Comparison of ENCODE assay signal across 21 mouse cellular contexts in the genomic region with DNA sequence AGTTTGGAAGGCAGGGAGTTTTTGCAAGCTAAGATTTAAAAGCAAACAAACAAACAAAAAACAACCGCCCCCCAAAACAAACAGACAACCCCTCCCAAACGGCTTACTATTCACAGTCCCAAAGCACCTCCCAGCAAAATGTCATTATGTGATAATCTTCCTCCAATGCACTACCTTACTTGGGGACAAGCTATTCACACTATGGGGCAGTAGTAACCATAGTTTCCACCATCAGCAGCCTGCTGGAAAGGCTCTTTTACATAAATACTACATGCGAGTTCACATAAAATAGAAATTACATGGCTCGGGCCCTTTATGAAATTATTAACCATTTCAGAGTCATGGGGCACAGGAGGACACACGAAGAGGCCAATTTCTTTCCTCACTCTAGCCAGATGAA.
DNase-seq lines count a peak whose midpoint lies in the region; ATAC-seq and TF ChIP-seq lines count a peak whose summit lies in the region.
"Had no signal": no experiment of that assay in that cellular context is flagged by ENCODE, and none has a peak within 500 bp of the region (broad histone marks: within the 10 kb centered on the region; RNA-seq: fewer than 3 reads in every experiment).

No protein-coding gene starts in this region.

- H3K27me3 ChIP-seq in forebrain, embryonic 11.5 days (ENCODE audit: control insufficient read depth, insufficient read depth, low read length): no peaks in the 10 kb centered on the region
- no peaks in the 10 kb centered on the region for H3K27me3 ChIP-seq in forebrain, embryonic 10.5 days (ENCODE audit: poor library complexity, severe bottlenecking)
- H3K27me3 ChIP-seq in midbrain, embryonic 13.5 days: no peaks in the 10 kb centered on the region
- H3K27me3 ChIP-seq in midbrain, postnatal 0 days (ENCODE audit: insufficient read depth, low read length): no peaks in the 10 kb centered on the region
- no peaks in the 10 kb centered on the region for H3K27me3 ChIP-seq in hindbrain, embryonic 15.5 days
- H3K27me3 ChIP-seq in neural tube, embryonic 14.5 days (ENCODE audit: control insufficient read depth, insufficient read depth, low read length): no peaks in the 10 kb centered on the region
- H3K27me3 ChIP-seq: embryonic facial prominence, embryonic 12.5 days; heart, embryonic 15.5 days; intestine, embryonic 15.5 days had no signal

- H3K9me3 ChIP-seq in forebrain, embryonic 11.5 days (ENCODE audit: control insufficient read depth, low read length): no peaks in the 10 kb centered on the region
- no peaks in the 10 kb centered on the region for H3K9me3 ChIP-seq in forebrain, embryonic 10.5 days
- H3K9me3 ChIP-seq in midbrain, embryonic 13.5 days: no peaks in the 10 kb centered on the region
- no peaks in the 10 kb centered on the region for H3K9me3 ChIP-seq in midbrain, postnatal 0 days (ENCODE audit: low read length)
- H3K9me3 ChIP-seq in hindbrain, embryonic 15.5 days: no peaks in the 10 kb centered on the region
- H3K9me3 ChIP-seq in neural tube, embryonic 14.5 days (ENCODE audit: control insufficient read depth, low read length): no peaks in the 10 kb centered on the region
- H3K9me3 ChIP-seq: embryonic facial prominence, embryonic 12.5 days; heart, embryonic 15.5 days; intestine, embryonic 15.5 days had no signal

- peak overlapping the region; percentile 42; the same call in 1 of the 2 replicates for H3K27ac ChIP-seq in forebrain, embryonic 11.5 days (ENCODE audit: low read depth, low read length)
- H3K27ac ChIP-seq in forebrain, embryonic 10.5 days: no peak overlapping the region
- 0 out of 2 replicates have a peak overlapping the region, but pooled peaks have one; percentile 41 for H3K27ac ChIP-seq in midbrain, embryonic 13.5 days
- H3K27ac ChIP-seq in midbrain, postnatal 0 days (ENCODE audit: low read depth, low read length): no peak overlapping the region
- peak overlapping the region; percentile 44 for H3K27ac ChIP-seq in hindbrain, embryonic 15.5 days (replicated peaks)
- H3K27ac ChIP-seq in neural tube, embryonic 14.5 days (ENCODE audit: low read depth, low read length): peak overlapping the region; percentile 48; the same call in 1 of the 2 replicates
- H3K27ac ChIP-seq: embryonic facial prominence, embryonic 12.5 days; gastrocnemius, adult 2 months; heart, embryonic 15.5 days; intestine, embryonic 15.5 days; macrophage had no signal

- WGBS in forebrain, embryonic 11.5 days: 69% methylated on average over 5 of the region's 5 CpGs
- WGBS in forebrain, embryonic 10.5 days: 83% methylated on average over 5 of the region's 5 CpGs
- WGBS in midbrain, embryonic 13.5 days: 68% methylated on average over 5 of the region's 5 CpGs
- 59% methylated on average over 5 of the region's 5 CpGs for WGBS in midbrain, postnatal 0 days
- WGBS in hindbrain, embryonic 15.5 days: 51% methylated on average over 5 of the region's 5 CpGs
- 59% methylated on average over 5 of the region's 5 CpGs for WGBS in neural tube, embryonic 14.5 days

- H3K36me3 ChIP-seq in forebrain, embryonic 11.5 days (ENCODE audit: control insufficient read depth, insufficient read depth, low read length): no peaks in the 10 kb centered on the region
- H3K36me3 ChIP-seq in forebrain, embryonic 10.5 days (replicated peaks): peaks cover 6% of the 10 kb centered on the region
- H3K36me3 ChIP-seq in midbrain, embryonic 13.5 days: peaks cover 56% of the 10 kb centered on the region
- peaks cover 14% of the 10 kb centered on the region; the same call in 1 of the 2 replicates for H3K36me3 ChIP-seq in midbrain, postnatal 0 days (ENCODE audit: insufficient read depth, low read length)
- H3K36me3 ChIP-seq in hindbrain, embryonic 15.5 days: peaks cover 39% of the 10 kb centered on the region
- peaks cover 22% of the 10 kb centered on the region for H3K36me3 ChIP-seq in neural tube, embryonic 14.5 days (ENCODE audit: control insufficient read depth, insufficient read depth, low read length)
- H3K36me3 ChIP-seq: embryonic facial prominence, embryonic 12.5 days; heart, embryonic 15.5 days; intestine, embryonic 15.5 days had no signal

- no peak for TF ChIP-seq CTCF in midbrain, postnatal 0 days (IDR thresholded peaks at IDR 0.05)

- no peak overlapping the region for H3K4me3 ChIP-seq in forebrain, embryonic 11.5 days (ENCODE audit: low read depth, low read length)
- no peak overlapping the region for H3K4me3 ChIP-seq in forebrain, embryonic 10.5 days
- H3K4me3 ChIP-seq in midbrain, embryonic 13.5 days (replicated peaks): no peak overlapping the region
- H3K4me3 ChIP-seq in midbrain, postnatal 0 days (ENCODE audit: low read depth, low read length): no peak overlapping the region
- H3K4me3 ChIP-seq in hindbrain, embryonic 15.5 days: no peak overlapping the region
- no peak overlapping the region for H3K4me3 ChIP-seq in neural tube, embryonic 14.5 days (ENCODE audit: low read depth, low read length)
- H3K4me3 ChIP-seq: embryonic facial prominence, embryonic 12.5 days; gastrocnemius, adult 2 months; heart, embryonic 15.5 days; intestine, embryonic 15.5 days had no signal

- H3K4me1 ChIP-seq in forebrain, embryonic 11.5 days (replicated peaks; ENCODE audit: control insufficient read depth, insufficient read depth, low read length): peaks cover 3% of the 10 kb centered on the region; the same call in 1 of the 2 replicates
- H3K4me1 ChIP-seq in forebrain, embryonic 10.5 days: peaks cover 39% of the 10 kb centered on the region
- H3K4me1 ChIP-seq in midbrain, embryonic 13.5 days (replicated peaks): peaks cover 42% of the 10 kb centered on the region
- H3K4me1 ChIP-seq in midbrain, postnatal 0 days (ENCODE audit: insufficient read depth, low read length): no peaks in the 10 kb centered on the region
- peaks cover 25% of the 10 kb centered on the region for H3K4me1 ChIP-seq in hindbrain, embryonic 15.5 days (replicated peaks)
- H3K4me1 ChIP-seq in neural tube, embryonic 14.5 days (ENCODE audit: control insufficient read depth, insufficient read depth, low read length): peaks cover 10% of the 10 kb centered on the region; the same call in 1 of the 2 replicates
- H3K4me1 ChIP-seq: embryonic facial prominence, embryonic 12.5 days; intestine, embryonic 15.5 days had no signal

- no peak overlapping the region for H3K4me2 ChIP-seq in forebrain, embryonic 11.5 days (ENCODE audit: low read depth, low read length, severe bottlenecking)
- H3K4me2 ChIP-seq in midbrain, embryonic 13.5 days (replicated peaks): no peak overlapping the region
- H3K4me2 ChIP-seq in midbrain, postnatal 0 days (ENCODE audit: low read depth, low read length, poor library complexity, severe bottlenecking): no peak overlapping the region
- H3K4me2 ChIP-seq in hindbrain, embryonic 15.5 days: no peak overlapping the region
- H3K4me2 ChIP-seq in neural tube, embryonic 14.5 days (ENCODE audit: low read depth, low read length): no peak overlapping the region
- H3K4me2 ChIP-seq: embryonic facial prominence, embryonic 12.5 days; heart, embryonic 15.5 days; intestine, embryonic 15.5 days had no signal

- H3K9ac ChIP-seq in forebrain, embryonic 11.5 days (ENCODE audit: low read length): no peak overlapping the region
- no peak overlapping the region for H3K9ac ChIP-seq in midbrain, embryonic 13.5 days (replicated peaks)
- no peak overlapping the region for H3K9ac ChIP-seq in midbrain, postnatal 0 days (replicated peaks; ENCODE audit: low read length, poor library complexity, severe bottlenecking)
- H3K9ac ChIP-seq in hindbrain, embryonic 15.5 days: no peak overlapping the region
- no peak overlapping the region for H3K9ac ChIP-seq in neural tube, embryonic 14.5 days (replicated peaks; ENCODE audit: low read depth, low read length)
- H3K9ac ChIP-seq: embryonic facial prominence, embryonic 12.5 days; heart, embryonic 15.5 days; intestine, embryonic 15.5 days had no signal

- DNase-seq in forebrain, embryonic 11.5 days (ENCODE audit: low spot score): no peak
- no peak for DNase-seq in forebrain, embryonic 10.5 days (ENCODE audit: extremely low spot score, low spot score)
- no peak for DNase-seq in midbrain, postnatal 0 days (ENCODE audit: low spot score)
- no peak for DNase-seq in adrenal gland, adult 18-20 months (ENCODE audit: low spot score in 2 of 2)
- DNase-seq in layer of hippocampus, postnatal 36 days: no peak
- DNase-seq: adrenal gland, postnatal 10 days; gastrocnemius, adult 2 months; heart, postnatal 4 days; kidney, adult 8-10 months; kidney, postnatal 10 days; right cerebral cortex, adult 18-20 months; right cerebral cortex, postnatal 4 days; thymus, postnatal 14 days had no signal

- no peak for ATAC-seq in forebrain, embryonic 11.5 days (replicated peaks; ENCODE audit: low FRiP score)
- no peak for ATAC-seq in midbrain, embryonic 13.5 days
- no peak for ATAC-seq in midbrain, postnatal 0 days (ENCODE audit: low FRiP score)
- no peak for ATAC-seq in hindbrain, embryonic 15.5 days (ENCODE audit: low FRiP score, low read depth)
- ATAC-seq in neural tube, embryonic 14.5 days (ENCODE audit: low read depth): no peak
- ATAC-seq: activated CD4-positive, CD25-positive, alpha-beta regulatory T cell, adult 4 months; intestine, embryonic 15.5 days had no signal

Comparison
In these comparisons a context has a peak if more than half of its experiments do, and no peak if none do; other contexts are left out.
1. H3K27ac ChIP-seq: peak in forebrain, embryonic 11.5 days (single experiment), midbrain, embryonic 13.5 days (single experiment), hindbrain, embryonic 15.5 days (single experiment) and neural tube, embryonic 14.5 days (single experiment); none in forebrain, embryonic 10.5 days (single experiment) and midbrain, postnatal 0 days (single experiment).